Mouse (Mus musculus) bone marrow macrophage, adult 2 months (primary cell): ENCODE data around the gene Svop.

Experiments used
- CTCF ChIP-seq: IDR thresholded peaks from 2 replicates; pipeline ENCODE4 v1.5.1; 2012; ENCODE audit warnings: low read depth, mild to moderate bottlenecking, low read length, moderate library complexity
- POLR2A ChIP-seq: IDR thresholded peaks from 2 replicates; pipeline ENCODE4 v1.6.1; 2012; ENCODE audit warnings: mild to moderate bottlenecking, low read depth, low read length, borderline replicate concordance

- TF ChIP-seq CTCF (no peak), POLR2A (no peak)
These were observed 9.2 kb upstream of the Svop start for GRCm38 (mm10) chr5:114100390-114101099.
